Mouse (Mus musculus) heart, adult 18-20 months (tissue): ENCODE measurements around the gene Arhgap15. TPM values are rescaled to one million over a fixed set of nuclear protein-coding genes. Genes with fewer than 3 reads are reported as not detected.

Source experiments
- DNase-seq, 2 experiments: peaks; one replicate each; pipeline ENCODE4 v3.0.0; 2021 to 2022; ENCODE audit warnings: mixed read lengths in 1 of 2
- total RNA-seq, 2 experiments: library from RNA; stranded (reverse); gene quantifications; 2 replicates each; pipeline ENCODE4 v1.2.3; 2021

Arhgap15 gene
- total RNA-seq, 2 experiments from 2014 or later: 0.62 to 2.1 TPM

GRCm38 (mm10) chr2:44356248-44356886, 607.7 kb downstream of the Arhgap15 start:
- DNase-seq: no peak

GRCm38 (mm10) chr2:44356887-44357251, 608.2 kb downstream of the Arhgap15 start:
- no peak for DNase-seq

- DNase-seq: no peak
Measured at GRCm38 (mm10) chr2:44380225-44380624, 631.6 kb downstream of the Arhgap15 start.

GRCm38 (mm10) chr2:44384541-44384940, 635.9 kb downstream of the Arhgap15 start:
- no peak for DNase-seq

GRCm38 (mm10) chr2:44389556-44389955, 640.9 kb downstream of the Arhgap15 start:
- no peak for DNase-seq

- DNase-seq: no peak
Measured at GRCm38 (mm10) chr2:44393789-44394188, 645.2 kb downstream of the Arhgap15 start.

GRCm38 (mm10) chr2:44394956-44395501, 646.4 kb downstream of the Arhgap15 start:
- no peak for DNase-seq

- DNase-seq: no peak
Measured at GRCm38 (mm10) chr2:44395577-44395976, 647.0 kb downstream of the Arhgap15 start.

- no peak for DNase-seq
Measured at GRCm38 (mm10) chr2:44397209-44397608, 648.6 kb downstream of the Arhgap15 start.

- no peak for DNase-seq
Measured at GRCm38 (mm10) chr2:44397735-44398337, 649.2 kb downstream of the Arhgap15 start.

- DNase-seq: no peak
Measured at GRCm38 (mm10) chr2:44399191-44399926, 650.7 kb downstream of the Arhgap15 start.

- no peak for DNase-seq
Measured at GRCm38 (mm10) chr2:44401704-44402422, 653.2 kb downstream of the Arhgap15 start.

GRCm38 (mm10) chr2:44411660-44412059, 663.0 kb downstream of the Arhgap15 start:
- no peak for DNase-seq

GRCm38 (mm10) chr2:44416331-44416730, 667.7 kb downstream of the Arhgap15 start:
- no peak for DNase-seq

- DNase-seq: no peak
Measured at GRCm38 (mm10) chr2:44419547-44420225, 671.1 kb downstream of the Arhgap15 start.

GRCm38 (mm10) chr2:44430521-44430920, 681.9 kb downstream of the Arhgap15 start:
- DNase-seq: no peak

- DNase-seq: no peak
Measured at GRCm38 (mm10) chr2:44436652-44437051, 688.0 kb downstream of the Arhgap15 start.

GRCm38 (mm10) chr2:44437496-44438057, 689.0 kb downstream of the Arhgap15 start:
- DNase-seq: peak in 1 of 2 experiments; percentile 2

- no peak for DNase-seq
Measured at GRCm38 (mm10) chr2:44438070-44438469, 689.4 kb downstream of the Arhgap15 start.

GRCm38 (mm10) chr2:44444938-44445337, 696.3 kb downstream of the Arhgap15 start:
- no peak for DNase-seq
